Mouse (Mus musculus) left cerebral cortex, postnatal 4 days (tissue): ENCODE results near the gene Cyp1a2. TPM values are rescaled to one million over a fixed set of nuclear protein-coding genes. Genes with fewer than 3 reads are reported as not detected.

ENCODE experiments used
- DNase-seq: peaks from one replicate; pipeline ENCODE4 v3.0.0-alpha.2; 2022
- intact Hi-C: fragments of 180-260 bp; cut with DNase I; formaldehyde crosslinking; loops from one replicate; pipeline ENCODE4 v1.15.1; 2025
- total RNA-seq, 2 experiments: library from RNA; stranded (reverse); gene quantifications; 2 replicates each; pipeline ENCODE4 v1.2.3; 2021

The Cyp1a2 gene
- total RNA-seq, 2 experiments from 2014 or later = not detected

GRCm38 (mm10) chr9:57627191-57627590 lies 56.3 kb downstream of the Cyp1a2 start:
- DNase-seq = no peak
- intact Hi-C loops = no loop called here

Other genes starting within 250 kb of the Cyp1a2 start
- gene Ppcdc, start 243.6 kb downstream of the Cyp1a2 start, total RNA-seq = 10 to 100 TPM; 12.9 to 14.6 TPM
- 100 to 1,000 TPM; 251 to 281 TPM for gene Scamp5, start 215.6 kb downstream of the Cyp1a2 start, total RNA-seq
- gene Rpp25, start 179.7 kb downstream of the Cyp1a2 start, total RNA-seq = 10 to 100 TPM; 19.3 to 22.2 TPM
- gene Cox5a, start 162.4 kb downstream of the Cyp1a2 start, total RNA-seq = 100 to 1,000 TPM; 405 to 408 TPM
- 10 to 100 TPM; 25.2 to 26.0 TPM for gene Fam219b, start 146.2 kb downstream of the Cyp1a2 start, total RNA-seq
- gene Mpi, start 130.9 kb downstream of the Cyp1a2 start, total RNA-seq = 10 to 100 TPM; 60.3 to 62.1 TPM
- gene Scamp2, start 122.8 kb downstream of the Cyp1a2 start, total RNA-seq = 10 to 100 TPM; 29.7 to 31.0 TPM
- gene Ulk3, start 94.3 kb downstream of the Cyp1a2 start, total RNA-seq = 10 to 100 TPM; 35.2 to 38.9 TPM
- 1 to 10 TPM; 5.6 to 7.6 TPM for gene Cplx3, start 77.4 kb downstream of the Cyp1a2 start, total RNA-seq
- gene Lman1l, start 62.9 kb downstream of the Cyp1a2 start, total RNA-seq = under 1 TPM in 1 of 2 experiments, not detected in 1; 0.22 TPM
- gene Csk, start 30.1 kb downstream of the Cyp1a2 start, total RNA-seq = 100 to 1,000 TPM; 133 to 137 TPM
- gene Cyp1a1, start 4.2 kb upstream of the Cyp1a2 start, total RNA-seq = 1 to 10 TPM in 1 of 2 experiments, under 1 TPM in 1; 0.95 to 1.1 TPM
- 10 to 100 TPM; 19.1 to 20.2 TPM for gene Edc3, start 24.8 kb upstream of the Cyp1a2 start, total RNA-seq
- gene Clk3, start 82.2 kb upstream of the Cyp1a2 start, total RNA-seq = 10 to 100 TPM; 74.5 to 75.2 TPM
- gene Arid3b, start 153.1 kb upstream of the Cyp1a2 start, total RNA-seq = 1 to 10 TPM; 9.1 to 9.7 TPM
- gene Ubl7, start 227.3 kb upstream of the Cyp1a2 start, total RNA-seq = 10 to 100 TPM; 94.0 to 97.2 TPM